13 mouse cellular contexts compared by ENCODE assay signal in the genomic region with DNA sequence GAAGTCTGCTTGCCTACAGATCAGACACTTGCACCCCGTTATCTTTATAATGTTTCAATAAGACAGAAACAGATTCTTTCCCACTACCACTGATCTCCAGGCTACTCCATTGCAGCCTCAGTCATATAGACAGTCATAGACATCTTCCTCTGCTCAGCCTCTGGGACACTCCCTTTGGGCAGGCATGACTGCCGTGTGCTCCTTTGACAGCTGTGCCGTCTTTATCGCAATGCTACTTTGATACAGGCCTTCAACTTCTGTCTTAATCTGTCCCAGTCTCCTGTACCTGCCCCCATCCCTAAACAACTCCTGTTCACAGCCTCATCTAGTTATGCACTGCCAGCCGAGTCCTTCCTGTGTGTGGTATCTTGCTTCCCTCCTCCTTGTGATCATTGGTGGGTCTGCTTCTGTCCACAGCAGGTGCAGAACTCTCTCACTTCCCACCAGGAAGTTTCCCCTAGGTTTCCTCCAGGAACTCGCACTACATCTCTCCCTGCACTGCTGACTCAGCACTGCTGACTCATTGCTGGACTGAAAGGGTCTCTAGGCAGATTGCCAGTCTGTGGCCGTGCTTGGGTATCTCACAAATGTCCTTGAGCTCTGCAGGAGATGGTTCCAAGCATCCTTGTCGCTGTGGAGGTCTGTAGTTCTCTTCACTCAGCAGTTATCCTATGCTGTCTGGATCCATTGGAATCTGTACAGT. TPM values are rescaled to one million over a fixed set of nuclear protein-coding genes. Genes with fewer than 3 reads are reported as not detected.
DNase-seq lines count a peak whose midpoint lies in the region; ATAC-seq lines count a peak whose summit lies in the region.
"Had no signal": no experiment of that assay in that cellular context is flagged by ENCODE, and none has a peak within 500 bp of the region (broad histone marks: within the 10 kb centered on the region; RNA-seq: fewer than 3 reads in every experiment).

No protein-coding gene starts in this region.

- peaks cover 95% of the 10 kb centered on the region for H3K4me1 ChIP-seq in megakaryocyte, embryonic 14.5 days

- peak; percentile 19 to 29 for DNase-seq in cerebellum, postnatal 4 days (ENCODE audit: low spot score in 2 of 2)
- DNase-seq in cerebellum, postnatal 25 days, result no peak
- DNase-seq in adrenal gland, postnatal 25 days, result peak; percentile 45
- no peak for DNase-seq in thymus, postnatal 36 days
- no peak for DNase-seq in cerebellum, adult 18-20 months
- DNase-seq: cerebellum, postnatal 14 days; kidney, postnatal 36 days had no signal

- H3K36me3 ChIP-seq in megakaryocyte, embryonic 14.5 days (replicated peaks; ENCODE audit: low read length), result peaks cover 73% of the 10 kb centered on the region
- H3K36me3 ChIP-seq: lung, embryonic 15.5 days had no signal

- H3K9me3 ChIP-seq in megakaryocyte, embryonic 14.5 days, result no peaks in the 10 kb centered on the region
- H3K9me3 ChIP-seq: lung, embryonic 15.5 days had no signal

- H3K27me3 ChIP-seq in megakaryocyte, embryonic 14.5 days (replicated peaks), result no peaks in the 10 kb centered on the region
- H3K27me3 ChIP-seq: lung, embryonic 15.5 days had no signal

- ATAC-seq in megakaryocyte, adult 5-6 weeks (ENCODE audit: poor library complexity, severe bottlenecking), result no peak
- peak; percentile 13 for ATAC-seq in megakaryocyte progenitor cell, adult 5-6 weeks (replicated peaks; ENCODE audit: poor library complexity)

- H3K4me3 ChIP-seq in megakaryocyte, embryonic 14.5 days (replicated peaks), result peak overlapping the region; percentile 29
- H3K4me3 ChIP-seq: erythroblast, embryonic 14.5 days; left cerebral cortex, adult 2 months; lung, embryonic 15.5 days had no signal

RNA-seq across cellular contexts. Expression of a gene that starts 43.4 kb away (rescaled TPM):
- 43.3 and 55.0 TPM in 2 replicates for polyA plus RNA-seq in megakaryocyte, embryonic 14.5 days (2012; ENCODE audit: insufficient read depth, low replicate concordance)
- total RNA-seq in megakaryocyte, adult 5-6 weeks (2015), result 19.5 and 21.3 TPM in 2 replicates
- 28.9 and 36.3 TPM in 2 replicates for total RNA-seq in megakaryocyte, adult 5-6 weeks (2017)
- 47.7 and 49.6 TPM in 2 replicates for total RNA-seq in adrenal gland, postnatal 25 days (2021)
- 5.1 and 5.9 TPM in 2 replicates for total RNA-seq in megakaryocyte progenitor cell, adult 5-6 weeks (2015)
- total RNA-seq in megakaryocyte progenitor cell, adult 5-6 weeks (2017), result 7.7 and 10.1 TPM in 2 replicates

Comparison
In these comparisons a context has a peak if more than half of its experiments do, and no peak if none do; other contexts are left out.
1. DNase-seq: peak in cerebellum, postnatal 4 days (2 of 2) and adrenal gland, postnatal 25 days (single experiment); none in cerebellum, postnatal 25 days (0 of 2), thymus, postnatal 36 days (0 of 2) and cerebellum, adult 18-20 months (0 of 2).